Mouse (Mus musculus): ENCODE results near the gene Tubgcp2.

DNA sequence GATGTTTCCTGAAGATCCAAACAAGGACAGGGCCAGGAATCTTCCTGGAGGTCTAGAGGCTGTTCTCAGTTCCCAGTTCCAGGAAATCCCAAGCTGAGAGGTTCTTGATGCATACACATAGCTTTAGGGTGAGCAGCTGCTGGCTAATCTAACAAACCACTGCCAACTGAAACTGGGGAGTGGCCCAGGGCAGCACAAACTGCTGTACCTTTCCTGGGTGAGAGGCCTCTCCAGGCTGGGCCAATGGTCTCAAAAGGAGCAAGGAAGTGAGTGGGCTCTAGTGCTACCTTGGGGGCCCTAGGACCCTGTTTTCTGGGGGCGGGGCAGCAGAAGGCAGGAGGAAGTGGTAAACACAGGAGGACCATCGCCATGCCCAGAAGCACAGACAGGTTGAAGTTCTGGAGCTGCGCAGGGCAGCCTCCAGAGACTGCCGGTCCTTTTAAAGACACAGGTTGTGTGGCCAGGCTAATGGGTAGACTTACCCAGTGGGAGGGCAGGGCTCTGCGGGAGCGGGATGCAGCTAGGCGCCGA lies 45.5 kb downstream of the Tubgcp2 start:
- TF ChIP-seq CTCF (IDR thresholded peaks at IDR 0.05; ENCODE audit: low read depth): no peak
- TF ChIP-seq EP300 (IDR thresholded peaks at IDR 0.05; ENCODE audit: low read depth): no peak

All from heart, postnatal 0 days (tissue).